Mouse (Mus musculus) limb, embryonic 12.5 days (tissue): ENCODE measurements around the gene Tmem115. TPM values are rescaled to one million over a fixed set of nuclear protein-coding genes. Genes with fewer than 3 reads are reported as not detected.

Experiments used
- ATAC-seq: fragments of 200-750 bp; cut with Nextera tagmentation; 2 replicates; pipeline ENCODE4 v1.8.0; 2017; ENCODE audit warnings: low read depth, moderate TSS enrichment; ENCODE audit not compliant: insufficient number of reproducible peaks, insufficient read depth, low FRiP score, low TSS enrichment
- H3K27ac ChIP-seq: fragments of 300-500 bp; sonication (generic); 2 replicates; pipeline ENCODE4 v1.5.1; 2016; ENCODE audit warnings: mild to moderate bottlenecking, moderate library complexity
- H3K27me3 ChIP-seq: fragments of 300-500 bp; sonication (generic); 2 replicates; pipeline ENCODE4 v1.6.1; 2016; ENCODE audit warnings: mild to moderate bottlenecking, moderate library complexity
- H3K36me3 ChIP-seq: fragments of 300-500 bp; sonication (generic); 2 replicates; pipeline ENCODE4 v1.6.1; 2016; ENCODE audit warnings: mild to moderate bottlenecking, moderate library complexity
- H3K4me1 ChIP-seq: fragments of 300-500 bp; sonication (generic); replicated peaks from 2 replicates; pipeline ENCODE4 v1.6.1; 2016
- H3K4me2 ChIP-seq: fragments of 300-500 bp; sonication (generic); 2 replicates; pipeline ENCODE4 v1.6.1; 2016; ENCODE audit warnings: mild to moderate bottlenecking, moderate library complexity
- H3K4me3 ChIP-seq: fragments of 300-500 bp; sonication (generic); replicated peaks from 2 replicates; pipeline ENCODE4 v1.5.1; 2016; ENCODE audit warnings: mild to moderate bottlenecking
- H3K9ac ChIP-seq: fragments of 300-500 bp; sonication (generic); replicated peaks from 2 replicates; pipeline ENCODE4 v1.6.1; 2016; ENCODE audit warnings: mild to moderate bottlenecking, moderate library complexity
- H3K9me3 ChIP-seq: fragments of 300-500 bp; sonication (generic); 2 replicates; pipeline ENCODE4 v1.6.1; 2016; ENCODE audit warnings: mild to moderate bottlenecking, moderate library complexity
- WGBS: fragments of 180-500 bp; shearing (Covaris S2); methylation state at CpG from one replicate; pipeline ENCODE4 v1.1.7; 2016; 5-methylcytosine and 5-hydroxymethylcytosine counted together
- polyA plus RNA-seq: library from polyadenylated mRNA; unstranded; fragments of >200 nt; fragmentation: Nextera tagmentation; extraction: Ambion mirVana; gene quantifications from 2 replicates; pipeline ENCODE4 v1.2.1, GENCODE M21; 2016

The Tmem115 gene
- polyA plus RNA-seq, 1 experiment from 2014 or later, result 47.7 TPM

DNA sequence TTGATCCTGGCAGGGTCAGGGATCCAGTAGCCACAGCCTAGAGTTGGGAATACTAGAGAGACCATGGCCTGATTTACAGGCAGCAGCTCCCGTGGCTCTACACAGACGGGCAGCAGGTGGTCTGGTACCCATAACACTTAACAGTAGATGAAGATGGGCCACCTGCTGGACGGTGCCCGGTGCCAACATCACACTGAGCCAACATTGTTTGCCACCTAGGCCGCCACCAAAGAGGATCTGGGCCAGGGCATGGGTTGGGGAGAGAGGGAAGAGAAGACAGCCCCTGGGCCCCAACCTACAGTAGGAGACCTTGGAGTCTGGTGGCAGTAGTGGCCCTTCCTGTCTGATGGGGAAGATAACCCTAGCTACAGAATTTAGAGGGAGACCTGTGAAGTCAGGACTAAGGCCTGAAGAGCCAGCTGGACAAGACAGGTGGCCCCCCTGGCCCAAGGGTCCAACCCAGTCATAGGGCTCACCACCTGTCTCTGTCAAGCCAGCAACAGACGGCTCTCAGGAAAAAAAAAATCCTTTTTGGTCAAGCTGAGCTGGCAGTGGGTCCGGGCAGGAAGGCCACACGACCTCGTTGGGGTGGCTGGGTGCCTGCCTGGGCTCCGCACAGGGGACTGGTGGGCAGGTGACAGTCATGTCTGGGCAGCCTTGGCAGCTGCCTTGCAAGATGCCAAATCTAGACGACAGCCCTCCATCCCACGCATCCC, 31.5 kb upstream of the Tmem115 start:
- no peak overlapping the region for H3K27ac ChIP-seq
- peaks cover 74% of the 10 kb centered on the region for H3K27me3 ChIP-seq
- H3K36me3 ChIP-seq, result no peaks in the 10 kb centered on the region
- ATAC-seq, result no peak
- no peak overlapping the region for H3K4me2 ChIP-seq
- no peaks in the 10 kb centered on the region for H3K9me3 ChIP-seq
- H3K4me1 ChIP-seq, result peaks cover 8% of the 10 kb centered on the region
- 85% methylated on average over 12 of the region's 12 CpGs for WGBS
- H3K9ac ChIP-seq, result no peak overlapping the region
- H3K4me3 ChIP-seq, result no peak overlapping the region

DNA sequence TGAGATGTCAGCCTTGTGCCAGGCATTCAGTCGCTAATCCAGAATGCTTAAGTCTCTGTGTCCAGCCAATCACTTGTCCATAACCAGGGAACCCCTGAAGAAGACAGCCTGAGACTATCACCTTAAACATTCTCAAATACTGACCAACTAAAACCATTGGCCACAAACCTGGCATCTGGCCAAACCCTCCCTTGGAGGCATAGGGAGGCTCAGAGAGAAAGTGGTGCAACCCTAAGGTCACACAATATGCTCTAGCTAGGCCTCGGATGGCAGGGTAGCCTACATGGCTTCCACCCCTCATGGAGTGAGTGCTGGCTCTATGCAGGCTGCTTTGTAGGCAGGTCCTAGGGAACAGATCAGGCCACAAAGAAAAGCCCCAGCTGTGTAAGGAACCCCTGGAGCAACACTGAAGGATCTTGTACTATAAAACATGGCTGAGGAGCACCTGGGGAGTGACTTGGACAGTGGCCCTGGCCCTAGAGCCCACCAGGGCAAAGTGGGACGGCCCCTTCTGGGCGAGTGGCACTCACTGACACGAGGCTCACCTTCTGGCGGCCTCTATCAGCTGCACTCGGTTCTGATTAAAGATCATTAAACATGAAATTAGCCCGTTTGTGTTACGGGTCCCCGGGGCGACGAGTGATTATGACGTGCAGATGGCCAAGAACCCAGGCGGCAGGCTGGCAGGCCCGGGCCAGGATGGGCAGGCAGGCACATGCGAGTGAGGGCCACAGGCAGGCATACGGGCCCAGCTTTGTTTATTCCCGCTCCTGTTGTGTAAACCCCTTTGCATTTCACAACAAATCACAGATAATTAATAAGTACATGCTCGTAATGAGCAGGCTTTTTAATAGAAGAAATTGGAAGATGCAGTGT, 28.8 kb upstream of the Tmem115 start:
- H3K4me3 ChIP-seq, result no peak overlapping the region
- 47% methylated on average over 19 of the region's 19 CpGs for WGBS
- peaks cover 80% of the 10 kb centered on the region for H3K27me3 ChIP-seq
- ATAC-seq, result no peak
- H3K9ac ChIP-seq, result no peak overlapping the region
- no peak overlapping the region for H3K27ac ChIP-seq
- H3K9me3 ChIP-seq, result no peaks in the 10 kb centered on the region
- no peaks in the 10 kb centered on the region for H3K36me3 ChIP-seq
- H3K4me2 ChIP-seq, result no peak overlapping the region
- peaks cover 17% of the 10 kb centered on the region for H3K4me1 ChIP-seq

DNA sequence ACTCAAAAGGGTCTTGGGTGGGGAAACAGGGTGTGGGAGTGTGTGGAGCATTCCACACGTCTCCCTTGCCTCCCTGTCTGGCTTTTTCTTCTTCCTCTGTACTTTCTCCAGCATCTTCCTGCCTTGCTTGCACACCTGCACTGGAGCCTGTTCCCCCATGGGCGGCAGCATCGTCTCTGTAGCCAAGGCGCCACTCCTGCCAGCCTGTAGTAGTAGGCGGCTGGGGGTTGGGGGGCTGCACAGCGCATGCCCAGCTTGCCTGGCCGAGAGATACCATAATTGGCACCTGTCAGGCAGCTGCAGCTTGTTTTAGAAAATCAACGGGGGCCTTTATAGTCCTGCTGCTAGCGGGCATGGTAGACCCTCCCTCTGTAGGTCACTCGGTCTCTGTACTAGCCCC, 25.5 kb upstream of the Tmem115 start:
- Histone ChIP-seq H3K4me2 (no peak overlapping the region), H3K4me1 (peaks cover 17% of the 10 kb centered on the region), H3K9me3 (no peaks in the 10 kb centered on the region), H3K36me3 (no peaks in the 10 kb centered on the region), H3K9ac (no peak overlapping the region), H3K4me3 (no peak overlapping the region), H3K27me3 (peaks cover 90% of the 10 kb centered on the region), H3K27ac (no peak overlapping the region)
- WGBS, result 48% methylated on average over 10 of the region's 10 CpGs
- ATAC-seq, result no peak

DNA sequence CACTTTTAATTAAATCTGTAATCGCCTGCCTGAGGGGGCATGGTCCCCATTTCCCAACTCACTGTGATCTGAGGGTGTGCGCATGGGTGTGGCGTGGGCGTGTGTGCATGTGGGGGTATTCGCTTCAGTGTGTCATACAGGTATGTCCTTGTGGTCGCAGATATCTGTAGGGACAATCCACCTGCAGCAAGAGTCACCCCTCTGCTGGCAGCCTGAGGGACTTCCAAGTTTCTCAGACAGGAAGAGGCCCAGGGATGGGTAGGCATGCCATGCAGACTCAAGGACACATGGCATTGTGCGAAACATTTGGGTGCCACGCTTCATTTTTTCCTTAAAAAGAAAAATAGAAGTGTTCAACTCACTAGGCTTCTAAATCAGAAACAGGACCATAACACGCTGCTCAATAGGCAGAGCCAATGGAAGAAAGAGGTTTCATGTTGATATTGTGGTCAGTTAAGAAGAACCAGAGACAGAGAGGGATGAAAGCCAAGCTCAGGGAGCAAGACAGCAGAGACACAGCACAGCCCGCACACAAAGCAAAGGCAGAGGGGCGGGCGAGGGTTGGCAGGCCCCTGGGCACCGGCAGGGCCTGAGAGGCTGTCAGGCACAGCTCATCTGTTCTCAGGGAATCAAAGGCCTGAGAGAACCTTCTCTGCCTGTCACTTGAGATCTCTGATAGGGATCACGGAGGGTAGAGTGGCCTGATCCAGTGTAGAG, 23.2 kb upstream of the Tmem115 start:
- no peak overlapping the region for H3K4me3 ChIP-seq
- H3K27ac ChIP-seq, result no peak overlapping the region
- no peak overlapping the region for H3K9ac ChIP-seq
- no peak for ATAC-seq
- no peaks in the 10 kb centered on the region for H3K9me3 ChIP-seq
- 84% methylated on average over 14 of the region's 14 CpGs for WGBS
- no peaks in the 10 kb centered on the region for H3K36me3 ChIP-seq
- peaks cover 10% of the 10 kb centered on the region; the same call in 1 of the 2 replicates for H3K4me1 ChIP-seq
- H3K27me3 ChIP-seq, result peaks cover 83% of the 10 kb centered on the region
- no peak overlapping the region for H3K4me2 ChIP-seq

DNA sequence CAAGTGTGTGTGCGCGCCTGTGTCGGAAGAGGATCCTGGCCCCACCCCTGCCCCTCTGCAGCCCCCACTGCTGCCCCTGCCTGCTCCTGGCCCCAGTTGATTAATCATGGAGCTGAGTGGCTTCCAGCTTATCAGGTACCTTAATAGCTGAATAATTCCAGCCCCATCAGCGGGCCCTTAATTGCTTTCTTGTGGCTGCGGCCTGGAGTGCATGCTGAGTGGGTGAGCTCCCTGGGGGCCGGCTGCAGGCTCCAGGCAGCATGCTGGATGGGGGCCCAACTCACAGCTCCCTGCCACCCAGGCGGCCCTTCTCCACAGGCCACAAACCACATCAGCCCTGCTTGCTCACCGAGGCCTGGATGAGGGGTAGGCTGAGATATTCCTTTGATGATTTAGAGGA, 22.3 kb upstream of the Tmem115 start:
- Histone ChIP-seq H3K9me3 (no peaks in the 10 kb centered on the region), H3K9ac (no peak overlapping the region), H3K27ac (no peak overlapping the region), H3K27me3 (peaks cover 74% of the 10 kb centered on the region), H3K36me3 (no peaks in the 10 kb centered on the region), H3K4me1 (peaks cover 10% of the 10 kb centered on the region; the same call in 1 of the 2 replicates), H3K4me3 (no peak overlapping the region), H3K4me2 (no peak overlapping the region)
- ATAC-seq, result no peak
- WGBS, result 48% methylated on average over 8 of the region's 8 CpGs

DNA sequence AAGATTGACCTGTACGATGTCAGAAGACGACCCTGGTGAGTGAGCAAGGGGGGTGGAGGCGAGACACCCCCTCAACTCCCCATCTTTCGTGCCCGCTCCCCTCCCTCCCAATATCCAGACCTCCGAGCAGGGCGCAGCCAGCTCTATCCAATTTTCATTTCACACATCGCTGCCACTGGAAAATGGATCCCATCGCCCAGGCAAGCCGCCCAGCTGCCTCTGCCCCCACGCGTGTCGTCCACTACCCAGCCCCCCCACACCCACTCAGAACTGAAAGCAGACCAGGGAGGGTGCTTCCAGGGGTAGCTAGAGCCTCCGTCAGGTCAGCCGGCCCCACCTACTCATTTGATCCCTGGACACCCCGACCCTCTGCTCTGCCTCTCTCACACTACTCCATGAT, 21.4 kb upstream of the Tmem115 start:
- Histone ChIP-seq H3K4me1 (peaks cover 10% of the 10 kb centered on the region; the same call in 1 of the 2 replicates), H3K9ac (no peak overlapping the region), H3K27me3 (peaks cover 74% of the 10 kb centered on the region), H3K36me3 (no peaks in the 10 kb centered on the region), H3K27ac (no peak overlapping the region), H3K4me2 (no peak overlapping the region), H3K4me3 (no peak overlapping the region), H3K9me3 (no peaks in the 10 kb centered on the region)
- ATAC-seq, result no peak
- 78% methylated on average over 16 of the region's 16 CpGs for WGBS

DNA sequence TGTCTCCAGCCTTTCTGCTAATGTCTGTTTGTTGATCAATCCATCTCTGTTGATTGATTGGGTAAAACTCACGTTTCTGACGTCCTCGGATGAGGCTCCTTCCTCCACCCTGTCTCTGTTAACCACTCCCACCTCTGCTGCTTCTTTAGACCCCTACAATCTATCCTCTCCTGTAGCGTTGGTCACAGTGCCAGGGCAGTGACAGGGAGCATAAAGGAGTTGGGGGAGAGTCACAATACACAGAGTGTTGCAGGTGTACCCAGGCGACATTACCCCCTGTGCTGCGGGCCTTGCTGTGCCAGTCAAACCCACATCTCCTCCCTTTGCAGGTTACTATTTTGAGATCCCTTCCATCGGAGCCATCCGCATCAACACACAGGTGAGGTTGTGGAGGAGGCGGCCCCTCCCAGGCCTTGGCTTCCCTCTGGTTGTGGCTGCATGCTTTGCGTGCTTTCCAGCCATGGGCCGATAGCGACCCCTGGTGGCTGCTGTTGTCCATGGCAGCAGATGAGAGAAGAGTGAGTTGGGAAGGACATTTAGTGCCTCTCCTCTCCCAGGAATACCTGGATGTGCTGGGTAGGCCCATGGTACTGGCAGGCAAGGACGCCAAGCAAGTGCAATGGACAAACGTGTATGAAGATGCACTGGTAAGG, 19.3 kb upstream of the Tmem115 start:
- Histone ChIP-seq H3K4me2 (no peak overlapping the region), H3K36me3 (no peaks in the 10 kb centered on the region), H3K9ac (no peak overlapping the region), H3K4me1 (no peaks in the 10 kb centered on the region; the same call in 1 of the 2 replicates), H3K9me3 (no peaks in the 10 kb centered on the region), H3K27ac (no peak overlapping the region), H3K27me3 (peaks cover 72% of the 10 kb centered on the region), H3K4me3 (no peak overlapping the region)
- 22% methylated on average over 14 of the region's 14 CpGs for WGBS
- ATAC-seq, result no peak

DNA sequence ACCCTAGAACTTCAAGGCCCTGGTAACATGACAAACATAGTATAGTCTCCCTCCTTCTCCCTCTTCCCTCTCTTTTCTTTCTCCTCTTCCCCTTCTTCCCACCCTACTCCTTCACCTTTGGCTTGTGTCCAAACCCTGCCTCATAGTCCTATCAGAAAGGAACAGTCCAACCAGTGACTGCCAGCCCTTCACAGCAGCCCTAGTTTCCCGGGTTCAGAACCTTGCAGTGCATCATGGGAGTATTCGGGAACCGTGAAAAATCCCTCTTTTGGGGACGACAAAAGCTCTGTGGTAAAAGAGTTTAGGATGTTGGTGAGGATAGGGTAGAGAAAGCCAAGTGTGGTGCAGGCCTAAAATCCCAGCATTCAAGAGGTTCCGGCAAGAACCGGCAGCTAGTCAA, 13.4 kb upstream of the Tmem115 start:
- no peak for ATAC-seq
- 70% methylated on average over 6 of the region's 6 CpGs for WGBS
- H3K27ac ChIP-seq, result no peak overlapping the region
- peaks cover 24% of the 10 kb centered on the region for H3K4me1 ChIP-seq
- H3K27me3 ChIP-seq, result peaks cover 61% of the 10 kb centered on the region
- H3K4me2 ChIP-seq, result no peak overlapping the region
- no peak overlapping the region for H3K4me3 ChIP-seq
- no peaks in the 10 kb centered on the region for H3K9me3 ChIP-seq
- no peaks in the 10 kb centered on the region for H3K36me3 ChIP-seq
- no peak overlapping the region for H3K9ac ChIP-seq

DNA sequence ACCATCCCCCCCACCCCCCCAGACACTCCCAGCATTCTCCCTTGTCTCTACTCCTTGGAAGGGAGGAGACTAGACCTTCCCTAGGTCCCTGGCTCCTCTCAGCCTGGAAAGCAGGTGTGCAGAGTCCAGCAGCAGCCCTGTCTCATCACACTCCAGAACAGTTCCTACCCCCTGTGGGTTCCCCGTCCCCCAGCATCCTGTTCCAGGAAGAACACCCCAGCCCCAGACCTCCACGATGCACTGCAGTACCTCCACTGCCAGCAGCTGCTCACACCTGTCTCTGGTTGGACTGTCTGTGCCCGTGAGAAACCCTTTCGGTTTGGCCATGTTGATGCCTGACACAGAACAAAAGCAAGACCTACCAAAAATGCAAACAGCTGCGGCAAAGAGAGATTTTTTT, 12.6 kb upstream of the Tmem115 start:
- peak; percentile 12; the same call in 1 of the 2 replicates for ATAC-seq
- no peaks in the 10 kb centered on the region for H3K9me3 ChIP-seq

DNA sequence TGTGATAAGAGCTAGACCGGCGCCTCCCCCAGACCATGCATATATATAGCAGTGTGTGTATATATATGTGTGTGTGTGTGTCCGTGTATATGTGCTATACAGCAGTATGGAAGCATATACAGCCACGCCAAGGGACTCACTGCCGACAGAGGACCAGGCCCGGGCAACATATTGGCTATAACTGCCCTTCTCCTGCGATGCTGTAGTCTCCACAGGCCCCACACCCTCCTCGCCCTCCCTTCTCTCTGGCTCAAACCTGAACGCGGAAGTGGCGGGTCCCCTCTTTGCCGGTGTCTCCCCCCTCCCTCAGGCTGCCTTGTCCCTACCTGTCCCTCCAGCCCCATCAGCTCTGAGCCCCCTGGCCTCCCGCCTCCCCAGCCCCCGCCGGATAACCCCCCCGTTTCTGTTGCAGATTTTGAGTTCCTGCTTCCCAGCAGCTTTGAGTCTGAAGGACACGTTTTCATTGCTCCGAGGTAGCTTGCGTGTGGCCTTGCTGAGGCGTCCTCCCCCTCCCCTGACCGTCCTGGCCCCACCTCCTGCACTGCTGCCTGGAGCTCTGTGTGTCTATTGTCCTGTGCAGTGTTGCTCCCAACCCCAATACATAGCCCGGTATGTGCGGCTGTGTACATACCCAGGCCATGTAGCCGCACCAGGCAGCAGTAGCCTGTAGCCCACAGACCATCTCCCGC, 11.9 kb upstream of the Tmem115 start:
- Histone ChIP-seq H3K4me1 (peaks cover 31% of the 10 kb centered on the region), H3K27ac (0 out of 2 replicates have a peak overlapping the region, but pooled peaks have one; percentile 7), H3K36me3 (no peaks in the 10 kb centered on the region), H3K4me2 (peak overlapping the region; percentile 48), H3K4me3 (peak overlapping the region; percentile 11; the same call in 1 of the 2 replicates), H3K27me3 (peaks cover 73% of the 10 kb centered on the region), H3K9ac (peak overlapping the region; percentile 42; the same call in 1 of the 2 replicates), H3K9me3 (no peaks in the 10 kb centered on the region)
- peak; percentile 27; the same call in 1 of the 2 replicates for ATAC-seq
- 26% methylated on average over 25 of the region's 25 CpGs for WGBS

More for the DNA sequence above, 12.6 kb upstream of the Tmem115 start:
- WGBS, result 49% methylated on average over 5 of the region's 5 CpGs
- Histone ChIP-seq H3K27ac (0 out of 2 replicates have a peak overlapping the region, but pooled peaks have one; percentile 56), H3K36me3 (no peaks in the 10 kb centered on the region), H3K9ac (no peak overlapping the region), H3K4me3 (no peak overlapping the region), H3K27me3 (peaks cover 70% of the 10 kb centered on the region), H3K4me1 (peaks cover 24% of the 10 kb centered on the region), H3K4me2 (peak overlapping the region; percentile 48; the same call in 1 of the 2 replicates)
